Comparison of ENCODE assay signal across 13 mouse cellular contexts in the genomic region with DNA sequence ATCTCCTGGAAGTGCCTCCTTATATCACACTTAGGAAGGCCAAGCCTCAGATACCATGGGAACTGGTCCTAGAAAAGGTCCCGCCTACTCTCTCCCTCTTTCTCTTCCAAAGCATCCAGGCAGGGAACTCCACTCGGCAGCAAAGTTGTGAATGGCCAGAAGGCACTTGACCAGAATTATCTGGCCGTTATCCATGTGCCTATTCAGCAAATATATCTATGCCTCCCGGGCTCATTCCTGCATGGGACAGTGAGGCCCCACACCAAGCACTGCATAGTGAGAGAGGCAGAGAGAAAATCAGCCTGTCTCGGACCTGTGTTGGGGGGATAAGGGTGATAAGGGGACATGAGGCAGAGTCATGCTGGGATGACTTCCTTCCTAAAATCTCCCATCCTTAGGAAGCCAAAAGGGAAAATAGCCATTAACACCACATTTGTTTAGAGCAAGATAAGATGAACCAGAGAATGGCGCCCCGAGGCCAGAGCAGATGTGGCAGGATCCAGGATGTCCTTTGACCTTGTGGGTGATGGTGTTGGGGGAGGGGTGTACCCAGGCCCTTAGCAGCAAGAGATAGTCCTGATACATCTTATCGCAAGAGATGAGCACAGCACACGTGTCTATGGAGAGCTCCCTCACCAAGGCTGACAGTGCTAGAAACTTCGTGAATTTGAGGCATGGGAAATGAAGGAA.
DNase-seq lines count a peak whose midpoint lies in the region; ATAC-seq lines count a peak whose summit lies in the region.
"Had no signal": no experiment of that assay in that cellular context is flagged by ENCODE, and none has a peak within 500 bp of the region (broad histone marks: within the 10 kb centered on the region; RNA-seq: fewer than 3 reads in every experiment).

No protein-coding gene starts in this region.

- no peak overlapping the region for H3K4me3 ChIP-seq in hindbrain, embryonic 10.5 days
- no peak overlapping the region for H3K4me3 ChIP-seq in hindbrain, embryonic 14.5 days (replicated peaks; ENCODE audit: low read length)
- no peak overlapping the region for H3K4me3 ChIP-seq in embryonic facial prominence, embryonic 13.5 days
- H3K4me3 ChIP-seq in limb, embryonic 15.5 days = no peak overlapping the region

- 0 out of 2 replicates have a peak, but pooled peaks cover 5% of the 10 kb centered on the region for H3K9me3 ChIP-seq in hindbrain, embryonic 10.5 days
- H3K9me3 ChIP-seq in hindbrain, embryonic 14.5 days (ENCODE audit: control insufficient read depth, low read length) = no peaks in the 10 kb centered on the region
- no peaks in the 10 kb centered on the region for H3K9me3 ChIP-seq in embryonic facial prominence, embryonic 13.5 days
- H3K9me3 ChIP-seq in limb, embryonic 15.5 days = no peaks in the 10 kb centered on the region

- no peak for DNase-seq in hindbrain, embryonic 10.5 days (ENCODE audit: low spot score)
- DNase-seq in hindbrain, embryonic 14.5 days (ENCODE audit: low spot score) = no peak
- peak; percentile 26 to 56 for DNase-seq in lung, postnatal 4 days
- no peak for DNase-seq in lung, postnatal 14 days
- no peak for DNase-seq in adrenal gland, postnatal 4 days (ENCODE audit: low spot score in 2 of 2)
- DNase-seq: adrenal gland, postnatal 14 days; cerebellum, adult 9-10 months; heart, postnatal 36 days; kidney, postnatal 14 days; midbrain, embryonic 14.5 days had no signal

- no peak for ATAC-seq in hindbrain, embryonic 14.5 days (ENCODE audit: low FRiP score)
- ATAC-seq in embryonic facial prominence, embryonic 13.5 days (ENCODE audit: insufficient number of reproducible peaks, insufficient read depth, low FRiP score, low TSS enrichment, low read depth) = no peak
- ATAC-seq in limb, embryonic 15.5 days (ENCODE audit: insufficient number of reproducible peaks, low FRiP score, low TSS enrichment, low read depth) = no peak
- ATAC-seq: intestine, embryonic 16.5 days had no signal

- no peak overlapping the region for H3K4me2 ChIP-seq in hindbrain, embryonic 14.5 days (replicated peaks)
- peak overlapping the region; percentile 24; the same call in 1 of the 2 replicates for H3K4me2 ChIP-seq in embryonic facial prominence, embryonic 13.5 days
- no peak overlapping the region for H3K4me2 ChIP-seq in limb, embryonic 15.5 days

- peak overlapping the region; percentile 66 for H3K27ac ChIP-seq in hindbrain, embryonic 10.5 days
- no peak overlapping the region for H3K27ac ChIP-seq in hindbrain, embryonic 14.5 days
- H3K27ac ChIP-seq in embryonic facial prominence, embryonic 13.5 days = peak overlapping the region; percentile 73
- peak overlapping the region; percentile 44 for H3K27ac ChIP-seq in limb, embryonic 15.5 days

- H3K4me1 ChIP-seq in hindbrain, embryonic 10.5 days (replicated peaks) = peaks cover 47% of the 10 kb centered on the region
- no peaks in the 10 kb centered on the region; the same call in 1 of the 2 replicates for H3K4me1 ChIP-seq in hindbrain, embryonic 14.5 days (replicated peaks; ENCODE audit: control insufficient read depth, insufficient read depth, low read length)
- peaks cover 46% of the 10 kb centered on the region for H3K4me1 ChIP-seq in embryonic facial prominence, embryonic 13.5 days
- peaks cover 25% of the 10 kb centered on the region for H3K4me1 ChIP-seq in limb, embryonic 15.5 days

- H3K9ac ChIP-seq in hindbrain, embryonic 14.5 days = no peak overlapping the region
- no peak overlapping the region for H3K9ac ChIP-seq in embryonic facial prominence, embryonic 13.5 days
- no peak overlapping the region for H3K9ac ChIP-seq in limb, embryonic 15.5 days

- H3K27me3 ChIP-seq in hindbrain, embryonic 10.5 days (ENCODE audit: insufficient read depth, poor library complexity, severe bottlenecking) = no peaks in the 10 kb centered on the region
- H3K27me3 ChIP-seq in hindbrain, embryonic 14.5 days (ENCODE audit: control insufficient read depth, insufficient read depth, low read length) = no peaks in the 10 kb centered on the region
- no peaks in the 10 kb centered on the region for H3K27me3 ChIP-seq in embryonic facial prominence, embryonic 13.5 days
- no peaks in the 10 kb centered on the region for H3K27me3 ChIP-seq in limb, embryonic 15.5 days

- no peaks in the 10 kb centered on the region for H3K36me3 ChIP-seq in hindbrain, embryonic 10.5 days
- H3K36me3 ChIP-seq in hindbrain, embryonic 14.5 days (replicated peaks; ENCODE audit: control insufficient read depth, insufficient read depth) = no peaks in the 10 kb centered on the region
- H3K36me3 ChIP-seq in embryonic facial prominence, embryonic 13.5 days = no peaks in the 10 kb centered on the region
- H3K36me3 ChIP-seq in limb, embryonic 15.5 days = no peaks in the 10 kb centered on the region

- 66% methylated on average over 10 of the region's 10 CpGs for WGBS in hindbrain, embryonic 10.5 days
- WGBS in hindbrain, embryonic 14.5 days = 78% methylated on average over 10 of the region's 10 CpGs
- 45% methylated on average over 10 of the region's 10 CpGs for WGBS in embryonic facial prominence, embryonic 13.5 days
- WGBS in limb, embryonic 15.5 days = 58% methylated on average over 10 of the region's 10 CpGs

Comparison
In these comparisons a context has a peak if more than half of its experiments do, and no peak if none do; other contexts are left out.
1. DNase-seq: peak in lung, postnatal 4 days (2 of 2); none in hindbrain, embryonic 10.5 days (single experiment), hindbrain, embryonic 14.5 days (single experiment), lung, postnatal 14 days (single experiment) and adrenal gland, postnatal 4 days (0 of 2).